10 mouse cellular contexts compared by ENCODE assay signal in genomic region chr9:73102181-73102580, GRCm38 (mm10). TPM values are rescaled to one million over a fixed set of nuclear protein-coding genes. Genes with fewer than 3 reads are reported as not detected.
DNase-seq lines count a peak whose midpoint lies in the region; ATAC-seq and TF ChIP-seq lines count a peak whose summit lies in the region.
"Had no signal": no experiment of that assay in that cellular context is flagged by ENCODE, and none has a peak within 500 bp of the region (broad histone marks: within the 10 kb centered on the region; RNA-seq: fewer than 3 reads in every experiment).

Gene Gm20509 (plus strand): TSS chr9:73102470.

- no peak for DNase-seq in heart, postnatal 36 days
- DNase-seq in ES-CJ7 (ENCODE audit: low read depth, low spot score): peak; percentile 66
- DNase-seq in forebrain, postnatal 0 days: no peak
- no peak for DNase-seq in embryo, embryonic 10 days (ENCODE audit: low spot score)
- DNase-seq in thymus, postnatal 4 days: no peak
- DNase-seq: thymus, postnatal 36 days had no signal

- peaks cover 9% of the 10 kb centered on the region for H3K4me1 ChIP-seq in heart, embryonic 13.5 days
- no peaks in the 10 kb centered on the region for H3K4me1 ChIP-seq in forebrain, postnatal 0 days (ENCODE audit: insufficient read depth)
- H3K4me1 ChIP-seq in liver, embryonic 15.5 days (replicated peaks): peaks cover 8% of the 10 kb centered on the region

- no peaks in the 10 kb centered on the region for H3K9me3 ChIP-seq in heart, embryonic 13.5 days
- no peaks in the 10 kb centered on the region for H3K9me3 ChIP-seq in forebrain, postnatal 0 days (ENCODE audit: low read length)
- no peaks in the 10 kb centered on the region for H3K9me3 ChIP-seq in liver, embryonic 15.5 days (replicated peaks)

- TF ChIP-seq CTCF in forebrain, postnatal 0 days (IDR thresholded peaks at IDR 0.05; ENCODE audit: low read depth): no peak

- H3K4me2 ChIP-seq in heart, embryonic 13.5 days: peak within 1 kb of the TSS; percentile 90
- H3K4me2 ChIP-seq in forebrain, postnatal 0 days (ENCODE audit: low read depth): peak within 1 kb of the TSS; percentile 57
- peak within 1 kb of the TSS; percentile 71 for H3K4me2 ChIP-seq in liver, embryonic 15.5 days

- H3K27me3 ChIP-seq in heart, embryonic 13.5 days (replicated peaks): peaks cover 59% of the 10 kb centered on the region
- peaks cover 25% of the 10 kb centered on the region for H3K27me3 ChIP-seq in forebrain, postnatal 0 days (ENCODE audit: insufficient read depth, low read length)
- H3K27me3 ChIP-seq in liver, embryonic 15.5 days: peaks cover 48% of the 10 kb centered on the region

- no peak for ATAC-seq in heart, embryonic 13.5 days (ENCODE audit: extremely low read depth, insufficient number of reproducible peaks, low FRiP score, low TSS enrichment)
- ATAC-seq in forebrain, postnatal 0 days: no peak
- ATAC-seq in liver, embryonic 15.5 days (ENCODE audit: insufficient read depth): no peak
- ATAC-seq in megakaryocyte progenitor cell, adult 5-6 weeks (replicated peaks; ENCODE audit: poor library complexity): no peak

- 89% methylated on average over 4 of the region's 4 CpGs for WGBS in heart, embryonic 13.5 days
- 89% methylated on average over 4 of the region's 4 CpGs for WGBS in forebrain, postnatal 0 days
- WGBS in liver, embryonic 15.5 days (ENCODE audit: insufficient replicate concordance): 71% methylated on average over 4 of the region's 4 CpGs

- H3K36me3 ChIP-seq in heart, embryonic 13.5 days: no peaks in the 10 kb centered on the region
- no peaks in the 10 kb centered on the region for H3K36me3 ChIP-seq in forebrain, postnatal 0 days (ENCODE audit: insufficient read depth)
- H3K36me3 ChIP-seq in liver, embryonic 15.5 days (replicated peaks): no peaks in the 10 kb centered on the region

- peak within 1 kb of the TSS; percentile 79 for H3K9ac ChIP-seq in heart, embryonic 13.5 days
- peak within 1 kb of the TSS; percentile 25; the same call in 1 of the 2 replicates for H3K9ac ChIP-seq in forebrain, postnatal 0 days
- H3K9ac ChIP-seq in liver, embryonic 15.5 days: peak within 1 kb of the TSS; percentile 21; the same call in 1 of the 2 replicates

- no peak within 1 kb of the TSS for H3K27ac ChIP-seq in heart, embryonic 13.5 days (replicated peaks)
- H3K27ac ChIP-seq in forebrain, postnatal 0 days (ENCODE audit: low read depth, low read length): no peak within 1 kb of the TSS
- H3K27ac ChIP-seq in liver, embryonic 15.5 days (replicated peaks): no peak within 1 kb of the TSS

- intact Hi-C loops in heart, postnatal 36 days (cut with DNase I): no loop called here

- H3K4me3 ChIP-seq in heart, embryonic 13.5 days: peak within 1 kb of the TSS; percentile 54
- peak within 1 kb of the TSS; percentile 30 for H3K4me3 ChIP-seq in forebrain, postnatal 0 days (ENCODE audit: low read depth, low read length)
- H3K4me3 ChIP-seq in liver, embryonic 15.5 days (replicated peaks): peak within 1 kb of the TSS; percentile 48

RNA-seq across cellular contexts. Expression of gene Gm20509, which starts in this region (rescaled TPM):
- polyA plus RNA-seq in heart, embryonic 13.5 days (2015; fragmentation: Nextera tagmentation; extraction: Ambion mirVana): not detected in 2 replicates
- total RNA-seq in heart, postnatal 36 days (2021): not detected
- total RNA-seq in forebrain, postnatal 0 days (2014; rRNA removed): not detected in 2 replicates
- polyA plus RNA-seq in forebrain, postnatal 0 days (2015; fragmentation: Nextera tagmentation; extraction: Ambion mirVana): not detected in 2 replicates
- polyA plus RNA-seq in liver, embryonic 15.5 days (2015; fragmentation: Nextera tagmentation; extraction: Ambion mirVana): not detected in 2 replicates
- total RNA-seq in megakaryocyte progenitor cell, adult 5-6 weeks (2015): not detected in 2 replicates
- 0.37 TPM in 1 of 2 replicates, not detected in the other for total RNA-seq in megakaryocyte progenitor cell, adult 5-6 weeks (2017)
- polyA plus RNA-seq: gonadal fat pad, adult 2 months had no signal

Comparison
In these comparisons a context has a peak if more than half of its experiments do, and no peak if none do; other contexts are left out.
1. H3K9ac ChIP-seq: peak in every context shown above with its lines; median percentile 79 in heart, embryonic 13.5 days; 25 in forebrain, postnatal 0 days; 21 in liver, embryonic 15.5 days.